Mouse (Mus musculus): ENCODE measurements around the gene Olfr17.
"Not testable (repeated sequence)": the region's sequence is repeated elsewhere in the genome, so short reads cannot be mapped to it uniquely, and the experiment has no call there.

DNA sequence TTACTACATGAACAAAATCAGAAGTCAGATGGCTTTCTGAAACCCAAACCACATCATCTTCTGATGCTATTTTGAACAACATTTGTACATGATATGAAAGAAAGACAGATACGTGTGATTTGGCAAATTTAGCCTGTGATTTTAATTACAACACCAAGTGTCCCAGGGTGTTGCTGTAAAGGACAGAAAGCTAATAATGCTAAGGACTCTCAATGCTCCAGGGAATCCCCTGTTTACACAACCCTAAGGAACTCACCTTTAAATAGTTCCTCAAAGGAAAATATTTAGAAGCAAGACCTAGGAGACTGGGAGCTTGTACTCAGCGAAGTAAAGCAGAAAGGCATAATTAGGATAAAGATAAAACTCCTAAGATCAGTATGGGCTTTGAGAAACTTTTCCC is 45.0 kb downstream of the Olfr17 start, which contains the start of gene Olfr716:
- TF ChIP-seq CTCF (conservative IDR thresholded peaks at IDR 0.05 in 1 of 2, IDR thresholded peaks at IDR 0.05 in 1 of 2; ENCODE audit: low read depth in 2 of 2, low read length in 2 of 2); NRF1 (IDR thresholded peaks at IDR 0.05; ENCODE audit: low read depth, low read length); EP300 (IDR thresholded peaks at IDR 0.05; ENCODE audit: low read length); USF1 (IDR thresholded peaks at IDR 0.05; ENCODE audit: low read depth, low read length); POLR2A (IDR thresholded peaks at IDR 0.05; ENCODE audit: low read depth, low read length); KAT2A (IDR thresholded peaks at IDR 0.05; ENCODE audit: insufficient replicate concordance, low read length); JUN (IDR thresholded peaks at IDR 0.05; ENCODE audit: insufficient read depth, low read depth, low read length); ZKSCAN1 (IDR thresholded peaks at IDR 0.05; ENCODE audit: borderline replicate concordance, low read depth, low read length); GABPA (IDR thresholded peaks at IDR 0.05; ENCODE audit: insufficient replicate concordance, low read depth, low read length); NELFE (IDR thresholded peaks at IDR 0.05; ENCODE audit: low read depth, low read length); TBP (conservative IDR thresholded peaks at IDR 0.05; ENCODE audit: low read depth, low read length); MAZ (IDR thresholded peaks at IDR 0.05; ENCODE audit: low read depth, low read length); TCF12 (IDR thresholded peaks at IDR 0.05; ENCODE audit: low read depth, low read length): not testable (repeated sequence)

Measured in CH12.LX (cell line).